Mouse (Mus musculus): ENCODE data around the gene Plekhh2. TPM values are rescaled to one million over a fixed set of nuclear protein-coding genes. Genes with fewer than 3 reads are reported as not detected.

Gene Plekhh2
- 26.5 and 28.5 TPM in 2 replicates for polyA plus RNA-seq (2012; rRNA removed)

GRCm38 (mm10) chr17:84511682-84512515 lies at the start of gene Plekhh2:
Gene Plekhh2, plus strand, starts transcription at chr17:84511895.
- peak within 1 kb of the TSS; percentile 52; the same call in 1 of the 2 replicates for H3K27ac ChIP-seq (ENCODE audit: control insufficient read depth, insufficient read depth, low read depth, low read length)
- H3K27me3 ChIP-seq (ENCODE audit: control insufficient read depth, insufficient read depth, low read length) = peaks cover 5% of the 10 kb centered on the region
- no peaks in the 10 kb centered on the region for H3K36me3 ChIP-seq (ENCODE audit: control insufficient read depth, insufficient read depth, low read length)
- H3K4me3 ChIP-seq (ENCODE audit: control insufficient read depth, low read depth, low read length) = peak within 1 kb of the TSS; percentile 84
- H3K4me1 ChIP-seq (ENCODE audit: control insufficient read depth, insufficient read depth, low read length) = peaks cover 5% of the 10 kb centered on the region
- TF ChIP-seq POLR2A (IDR thresholded peaks at IDR 0.05; ENCODE audit: control insufficient read depth, low read depth, low read length) (peak; percentile 38; the same call in 1 of the 2 replicates), CTCF (IDR thresholded peaks at IDR 0.05; ENCODE audit: control insufficient read depth, insufficient read depth, insufficient replicate concordance, low read depth, low read length) (no peak)

- Histone ChIP-seq H3K27me3 (ENCODE audit: control insufficient read depth, insufficient read depth, low read length) (no peaks in the 10 kb centered on the region), H3K27ac (ENCODE audit: control insufficient read depth, insufficient read depth, low read depth, low read length) (peak within 1 kb of the TSS; percentile 96), H3K4me1 (ENCODE audit: control insufficient read depth, insufficient read depth, low read length) (no peaks in the 10 kb centered on the region), H3K36me3 (ENCODE audit: control insufficient read depth, insufficient read depth, low read length) (no peaks in the 10 kb centered on the region), H3K4me3 (ENCODE audit: control insufficient read depth, low read depth, low read length) (peak within 1 kb of the TSS; percentile 93)
- TF ChIP-seq POLR2A (IDR thresholded peaks at IDR 0.05; ENCODE audit: control insufficient read depth, low read depth, low read length) = peak; percentile 93
- no peak; the same call in 1 of the 2 replicates for TF ChIP-seq CTCF (IDR thresholded peaks at IDR 0.05; ENCODE audit: control insufficient read depth, insufficient read depth, insufficient replicate concordance, low read depth, low read length)
Observed at GRCm38 (mm10) chr17:84465753-84466608, 45.7 kb upstream of the Plekhh2 start, which contains the start of gene Thada. Gene Thada, minus strand, starts transcription at chr17:84466205.

- H3K4me1 ChIP-seq (ENCODE audit: control insufficient read depth, insufficient read depth, low read length) = no peaks in the 10 kb centered on the region
- no peaks in the 10 kb centered on the region for H3K36me3 ChIP-seq (ENCODE audit: control insufficient read depth, insufficient read depth, low read length)
- TF ChIP-seq CTCF (IDR thresholded peaks at IDR 0.05; ENCODE audit: control insufficient read depth, insufficient read depth, insufficient replicate concordance, low read depth, low read length) (no peak), POLR2A (IDR thresholded peaks at IDR 0.05; ENCODE audit: control insufficient read depth, low read depth, low read length) (no peak)
- H3K4me3 ChIP-seq (ENCODE audit: control insufficient read depth, low read depth, low read length) = no peak overlapping the region
- H3K27me3 ChIP-seq (ENCODE audit: control insufficient read depth, insufficient read depth, low read length) = no peaks in the 10 kb centered on the region
- no peak overlapping the region for H3K27ac ChIP-seq (ENCODE audit: control insufficient read depth, insufficient read depth, low read depth, low read length)
Observed at GRCm38 (mm10) chr17:84474312-84474711, 37.4 kb upstream of the Plekhh2 start.

GRCm38 (mm10) chr17:84477176-84477575 lies 34.5 kb upstream of the Plekhh2 start:
- Histone ChIP-seq H3K27ac (ENCODE audit: control insufficient read depth, insufficient read depth, low read depth, low read length) (no peak overlapping the region), H3K36me3 (ENCODE audit: control insufficient read depth, insufficient read depth, low read length) (no peaks in the 10 kb centered on the region), H3K4me3 (ENCODE audit: control insufficient read depth, low read depth, low read length) (no peak overlapping the region), H3K27me3 (ENCODE audit: control insufficient read depth, insufficient read depth, low read length) (no peaks in the 10 kb centered on the region), H3K4me1 (ENCODE audit: control insufficient read depth, insufficient read depth, low read length) (no peaks in the 10 kb centered on the region)
- no peak for TF ChIP-seq POLR2A (IDR thresholded peaks at IDR 0.05; ENCODE audit: control insufficient read depth, low read depth, low read length)

GRCm38 (mm10) chr17:84478276-84478675 lies 33.4 kb upstream of the Plekhh2 start:
- no peak overlapping the region for H3K4me3 ChIP-seq (ENCODE audit: control insufficient read depth, low read depth, low read length)
- H3K27me3 ChIP-seq (ENCODE audit: control insufficient read depth, insufficient read depth, low read length) = no peaks in the 10 kb centered on the region
- H3K36me3 ChIP-seq (ENCODE audit: control insufficient read depth, insufficient read depth, low read length) = no peaks in the 10 kb centered on the region
- no peak overlapping the region for H3K27ac ChIP-seq (ENCODE audit: control insufficient read depth, insufficient read depth, low read depth, low read length)
- H3K4me1 ChIP-seq (ENCODE audit: control insufficient read depth, insufficient read depth, low read length) = no peaks in the 10 kb centered on the region
- TF ChIP-seq CTCF (IDR thresholded peaks at IDR 0.05; ENCODE audit: control insufficient read depth, insufficient read depth, insufficient replicate concordance, low read depth, low read length) (no peak), POLR2A (IDR thresholded peaks at IDR 0.05; ENCODE audit: control insufficient read depth, low read depth, low read length) (no peak)

GRCm38 (mm10) chr17:84480464-84481355 lies 31.0 kb upstream of the Plekhh2 start:
- no peak overlapping the region for H3K27ac ChIP-seq (ENCODE audit: control insufficient read depth, insufficient read depth, low read depth, low read length)
- no peaks in the 10 kb centered on the region for H3K27me3 ChIP-seq (ENCODE audit: control insufficient read depth, insufficient read depth, low read length)
- H3K4me1 ChIP-seq (ENCODE audit: control insufficient read depth, insufficient read depth, low read length) = no peaks in the 10 kb centered on the region
- no peaks in the 10 kb centered on the region for H3K36me3 ChIP-seq (ENCODE audit: control insufficient read depth, insufficient read depth, low read length)
- TF ChIP-seq CTCF (IDR thresholded peaks at IDR 0.05; ENCODE audit: control insufficient read depth, insufficient read depth, insufficient replicate concordance, low read depth, low read length) (no peak; the same call in 1 of the 2 replicates), POLR2A (IDR thresholded peaks at IDR 0.05; ENCODE audit: control insufficient read depth, low read depth, low read length) (no peak)
- no peak overlapping the region for H3K4me3 ChIP-seq (ENCODE audit: control insufficient read depth, low read depth, low read length)
